Mouse (Mus musculus): ENCODE measurements around the gene Rpl32. TPM values are rescaled to one million over a fixed set of nuclear protein-coding genes. Genes with fewer than 3 reads are reported as not detected.

Rpl32 gene
- polyA plus RNA-seq, 1 experiment from 2014 or later, result 2,129 TPM

- Histone ChIP-seq H3K4me1 (ENCODE audit: control insufficient read depth, insufficient read depth, low read length) (no peaks in the 10 kb centered on the region; the same call in none of the 2 replicates), H3K4me3 (ENCODE audit: low read depth, low read length) (no peak overlapping the region), H3K9ac (ENCODE audit: low read length) (no peak overlapping the region), H3K27me3 (ENCODE audit: control insufficient read depth, insufficient read depth, low read length) (no peaks in the 10 kb centered on the region), H3K36me3 (ENCODE audit: control insufficient read depth, insufficient read depth, low read length) (no peaks in the 10 kb centered on the region), H3K4me2 (ENCODE audit: low read depth, severe bottlenecking) (no peak overlapping the region), H3K9me3 (ENCODE audit: control insufficient read depth, low read length) (no peaks in the 10 kb centered on the region), H3K27ac (replicated peaks; ENCODE audit: low read depth, low read length) (no peak overlapping the region)
- no peak for DNase-seq (ENCODE audit: low spot score)
- no peak for ATAC-seq (ENCODE audit: insufficient number of reproducible peaks, low FRiP score, low TSS enrichment, low read depth)
- 85% methylated on average over 19 of the region's 20 CpGs for WGBS
Observed at GRCm38 (mm10) chr6:115770059-115770670, 38.4 kb downstream of the Rpl32 start.

DNA sequence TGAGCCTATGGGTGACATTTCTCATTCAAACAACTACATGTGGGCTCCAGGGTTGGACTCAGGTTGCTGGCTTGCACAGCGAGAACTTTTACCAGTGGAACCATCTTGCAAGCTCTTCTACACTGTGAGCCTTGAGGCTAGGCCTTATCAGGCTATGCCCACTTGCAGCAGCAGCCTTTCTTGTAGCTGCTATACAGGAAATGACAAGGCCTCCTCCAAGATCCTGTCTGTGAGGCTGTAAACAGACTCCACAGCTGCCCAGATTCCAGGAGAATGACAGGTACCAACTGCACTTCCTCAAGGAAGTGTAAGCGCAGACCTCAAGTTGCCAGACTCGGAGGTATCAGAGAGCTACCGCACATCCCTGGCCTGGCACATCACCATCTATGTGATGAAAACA lies 40.3 kb downstream of the Rpl32 start:
- no peak overlapping the region for H3K4me2 ChIP-seq (ENCODE audit: low read depth, severe bottlenecking)
- no peak overlapping the region for H3K27ac ChIP-seq (replicated peaks; ENCODE audit: low read depth, low read length)
- H3K4me3 ChIP-seq (ENCODE audit: low read depth, low read length), result no peak overlapping the region
- H3K36me3 ChIP-seq (ENCODE audit: control insufficient read depth, insufficient read depth, low read length), result no peaks in the 10 kb centered on the region
- DNase-seq (ENCODE audit: low spot score), result no peak
- ATAC-seq (ENCODE audit: insufficient number of reproducible peaks, low FRiP score, low TSS enrichment, low read depth), result no peak
- H3K27me3 ChIP-seq (ENCODE audit: control insufficient read depth, insufficient read depth, low read length), result no peaks in the 10 kb centered on the region
- no peaks in the 10 kb centered on the region; the same call in 1 of the 2 replicates for H3K4me1 ChIP-seq (ENCODE audit: control insufficient read depth, insufficient read depth, low read length)
- WGBS, result 83% methylated on average over 4 of the region's 4 CpGs
- no peak overlapping the region for H3K9ac ChIP-seq (ENCODE audit: low read length)
- no peaks in the 10 kb centered on the region for H3K9me3 ChIP-seq (ENCODE audit: control insufficient read depth, low read length)

DNA sequence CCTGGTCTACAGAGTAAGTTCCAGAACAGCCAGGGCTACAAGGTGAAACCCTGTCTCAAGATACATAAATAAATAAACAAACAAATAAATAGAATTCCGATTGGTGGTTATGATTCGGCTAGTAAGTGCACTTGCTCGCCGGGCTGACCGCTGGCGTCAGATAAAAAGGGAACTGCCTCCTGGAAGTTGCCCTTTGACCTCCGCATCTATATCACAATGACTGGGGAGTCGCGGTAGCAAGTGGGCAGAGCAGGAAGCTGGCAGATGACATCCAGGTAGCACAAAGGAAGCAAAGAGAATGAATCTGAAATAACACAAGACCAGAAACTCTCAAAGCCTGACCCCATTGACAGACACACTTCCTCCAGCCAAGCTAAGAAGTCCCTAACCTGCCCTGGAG lies 41.2 kb downstream of the Rpl32 start:
- no peak for DNase-seq (ENCODE audit: low spot score)
- Histone ChIP-seq H3K36me3 (ENCODE audit: control insufficient read depth, insufficient read depth, low read length) (no peaks in the 10 kb centered on the region), H3K27me3 (ENCODE audit: control insufficient read depth, insufficient read depth, low read length) (no peaks in the 10 kb centered on the region), H3K27ac (replicated peaks; ENCODE audit: low read depth, low read length) (no peak overlapping the region; the same call in 1 of the 2 replicates), H3K9me3 (ENCODE audit: control insufficient read depth, low read length) (no peaks in the 10 kb centered on the region), H3K4me2 (ENCODE audit: low read depth, severe bottlenecking) (no peak overlapping the region), H3K4me3 (ENCODE audit: low read depth, low read length) (no peak overlapping the region), H3K9ac (ENCODE audit: low read length) (no peak overlapping the region), H3K4me1 (ENCODE audit: control insufficient read depth, insufficient read depth, low read length) (peaks cover 4% of the 10 kb centered on the region; the same call in 1 of the 2 replicates)
- WGBS, result 52% methylated on average over 9 of the region's 9 CpGs
- no peak for ATAC-seq (ENCODE audit: insufficient number of reproducible peaks, low FRiP score, low TSS enrichment, low read depth)

GRCm38 (mm10) chr6:115764179-115764578 lies 44.4 kb downstream of the Rpl32 start:
- H3K36me3 ChIP-seq (ENCODE audit: control insufficient read depth, insufficient read depth, low read length), result no peaks in the 10 kb centered on the region
- H3K9ac ChIP-seq (ENCODE audit: low read length), result no peak overlapping the region
- peak overlapping the region; percentile 89 for H3K27ac ChIP-seq (replicated peaks; ENCODE audit: low read depth, low read length)
- H3K9me3 ChIP-seq (ENCODE audit: control insufficient read depth, low read length), result no peaks in the 10 kb centered on the region
- no peaks in the 10 kb centered on the region for H3K27me3 ChIP-seq (ENCODE audit: control insufficient read depth, insufficient read depth, low read length)
- ATAC-seq (ENCODE audit: insufficient number of reproducible peaks, low FRiP score, low TSS enrichment, low read depth), result peak; percentile 87
- 7% methylated on average over 7 of the region's 7 CpGs for WGBS
- no peak overlapping the region for H3K4me3 ChIP-seq (ENCODE audit: low read depth, low read length)
- DNase-seq (ENCODE audit: low spot score), result peak; percentile 85
- peaks cover 7% of the 10 kb centered on the region; the same call in 1 of the 2 replicates for H3K4me1 ChIP-seq (ENCODE audit: control insufficient read depth, insufficient read depth, low read length)
- H3K4me2 ChIP-seq (ENCODE audit: low read depth, severe bottlenecking), result no peak overlapping the region

DNA sequence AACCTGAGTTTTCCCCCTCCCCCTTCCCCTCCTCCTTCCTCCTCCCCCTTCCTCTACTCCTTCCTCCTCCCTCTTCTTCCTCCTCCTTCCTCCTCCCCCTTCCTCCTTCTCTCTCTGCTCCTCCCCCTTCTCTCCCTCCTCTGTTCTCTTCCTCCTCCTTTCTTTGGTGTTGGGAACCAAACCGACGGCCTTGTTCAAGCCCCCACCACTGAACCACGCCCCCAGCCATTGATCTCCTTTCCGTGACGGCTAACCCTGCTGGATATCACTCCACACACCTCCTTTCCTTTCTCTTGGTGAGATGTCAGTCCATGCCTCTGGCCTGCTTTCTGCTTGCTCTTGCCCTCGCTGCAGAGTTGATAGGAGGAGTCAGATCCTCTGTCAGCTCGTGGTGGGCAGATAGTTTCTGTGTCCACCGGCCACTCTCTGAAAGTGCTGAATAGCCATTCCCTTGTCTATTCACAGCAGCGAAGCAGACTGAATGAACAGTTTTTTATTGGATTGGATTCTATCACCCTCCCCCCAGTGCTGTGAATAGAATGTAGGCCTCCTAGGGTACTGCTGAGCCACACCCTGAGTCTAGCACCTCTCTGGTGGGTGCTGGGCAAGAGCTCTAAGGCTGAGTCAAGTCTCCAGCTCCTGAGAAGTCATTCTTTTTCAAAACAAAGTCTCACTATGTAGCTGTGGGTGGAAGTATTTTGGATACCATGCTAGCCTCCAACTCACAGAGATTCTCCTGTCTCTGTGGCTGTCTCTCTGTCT lies 46.4 kb downstream of the Rpl32 start, which contains the start of gene Tmem40:
TSS of gene Tmem40 (minus strand) at position 416 of the 762 bp plus-strand sequence.
- H3K27me3 ChIP-seq (ENCODE audit: control insufficient read depth, insufficient read depth, low read length), result no peaks in the 10 kb centered on the region
- no peak within 1 kb of the TSS for H3K4me3 ChIP-seq (ENCODE audit: low read depth, low read length)
- H3K9me3 ChIP-seq (ENCODE audit: control insufficient read depth, low read length), result no peaks in the 10 kb centered on the region
- H3K27ac ChIP-seq (replicated peaks; ENCODE audit: low read depth, low read length), result peak within 1 kb of the TSS; percentile 68; the same call in 1 of the 2 replicates
- peaks cover 7% of the 10 kb centered on the region; the same call in 1 of the 2 replicates for H3K4me1 ChIP-seq (ENCODE audit: control insufficient read depth, insufficient read depth, low read length)
- DNase-seq (ENCODE audit: low spot score), result peak; percentile 53
- H3K9ac ChIP-seq (ENCODE audit: low read length), result no peak within 1 kb of the TSS
- no peak for ATAC-seq (ENCODE audit: insufficient number of reproducible peaks, low FRiP score, low TSS enrichment, low read depth)
- peak within 1 kb of the TSS; percentile 20; the same call in 1 of the 2 replicates for H3K4me2 ChIP-seq (ENCODE audit: low read depth, severe bottlenecking)
- 3% methylated on average over 9 of the region's 9 CpGs for WGBS
- no peaks in the 10 kb centered on the region for H3K36me3 ChIP-seq (ENCODE audit: control insufficient read depth, insufficient read depth, low read length)

DNA sequence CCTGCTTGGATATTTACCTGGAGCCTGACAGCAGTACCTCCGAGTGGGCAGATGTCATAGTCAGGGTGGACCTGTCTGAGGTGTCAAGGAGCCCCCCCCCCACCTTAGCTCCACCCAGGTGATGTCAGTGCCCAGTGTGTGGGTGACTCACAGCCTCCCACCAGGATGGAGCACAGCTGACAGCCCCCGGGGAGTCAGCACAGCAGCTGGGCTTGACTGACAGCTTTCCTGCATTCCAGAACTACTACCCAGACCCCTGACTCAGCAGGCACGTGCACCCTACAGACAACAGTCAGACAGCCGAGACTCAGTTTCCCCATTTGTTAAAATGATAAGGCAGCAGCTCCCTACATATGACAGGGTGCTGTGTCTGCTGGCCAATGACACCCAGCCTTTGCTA lies 47.6 kb downstream of the Rpl32 start:
- H3K27ac ChIP-seq (replicated peaks; ENCODE audit: low read depth, low read length), result no peak overlapping the region

DNA sequence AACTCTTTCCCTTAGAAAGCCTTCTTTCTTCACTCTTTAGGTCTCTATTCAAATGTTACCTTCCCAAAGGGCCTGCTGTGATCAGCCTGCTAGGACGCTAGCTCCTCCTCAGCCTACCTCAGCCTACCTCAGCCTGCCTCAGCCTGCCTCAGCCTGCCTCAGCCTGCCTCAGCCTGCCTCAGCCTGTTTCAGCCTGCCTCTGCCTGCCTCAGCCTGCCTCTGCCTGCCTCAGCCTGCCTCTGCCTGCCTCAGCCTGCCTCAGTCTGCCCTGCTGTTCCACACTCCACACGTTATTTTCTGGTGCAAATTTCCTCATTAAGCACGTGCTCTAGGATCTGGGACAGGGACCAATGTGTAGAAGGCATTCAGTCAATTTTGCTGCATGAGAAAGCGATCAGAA lies 48.4 kb downstream of the Rpl32 start:
- no peak overlapping the region for H3K27ac ChIP-seq (replicated peaks; ENCODE audit: low read depth, low read length)
- 91% methylated on average over 4 of the region's 4 CpGs for WGBS
- H3K4me1 ChIP-seq (ENCODE audit: control insufficient read depth, insufficient read depth, low read length), result peaks cover 7% of the 10 kb centered on the region; the same call in 1 of the 2 replicates

More for the DNA sequence above, 47.6 kb downstream of the Rpl32 start:
- Histone ChIP-seq H3K9me3 (ENCODE audit: control insufficient read depth, low read length) (no peaks in the 10 kb centered on the region), H3K36me3 (ENCODE audit: control insufficient read depth, insufficient read depth, low read length) (no peaks in the 10 kb centered on the region), H3K4me1 (ENCODE audit: control insufficient read depth, insufficient read depth, low read length) (peaks cover 7% of the 10 kb centered on the region; the same call in 1 of the 2 replicates), H3K9ac (ENCODE audit: low read length) (no peak overlapping the region), H3K4me2 (ENCODE audit: low read depth, severe bottlenecking) (no peak overlapping the region), H3K27me3 (ENCODE audit: control insufficient read depth, insufficient read depth, low read length) (no peaks in the 10 kb centered on the region), H3K4me3 (ENCODE audit: low read depth, low read length) (no peak overlapping the region)
- no peak for DNase-seq (ENCODE audit: low spot score)
- ATAC-seq (ENCODE audit: insufficient number of reproducible peaks, low FRiP score, low TSS enrichment, low read depth), result no peak
- 64% methylated on average over 4 of the region's 4 CpGs for WGBS

GRCm38 (mm10) chr6:115759461-115759860 lies 49.1 kb downstream of the Rpl32 start:
- Histone ChIP-seq H3K4me1 (ENCODE audit: control insufficient read depth, insufficient read depth, low read length) (peaks cover 7% of the 10 kb centered on the region; the same call in 1 of the 2 replicates), H3K36me3 (ENCODE audit: control insufficient read depth, insufficient read depth, low read length) (no peaks in the 10 kb centered on the region), H3K9ac (ENCODE audit: low read length) (no peak overlapping the region), H3K27me3 (ENCODE audit: control insufficient read depth, insufficient read depth, low read length) (no peaks in the 10 kb centered on the region), H3K4me2 (ENCODE audit: low read depth, severe bottlenecking) (no peak overlapping the region), H3K9me3 (ENCODE audit: control insufficient read depth, low read length) (no peaks in the 10 kb centered on the region), H3K27ac (replicated peaks; ENCODE audit: low read depth, low read length) (no peak overlapping the region), H3K4me3 (ENCODE audit: low read depth, low read length) (no peak overlapping the region)
- no peak for ATAC-seq (ENCODE audit: insufficient number of reproducible peaks, low FRiP score, low TSS enrichment, low read depth)
- 70% methylated on average over 5 of the region's 5 CpGs for WGBS
- no peak for DNase-seq (ENCODE audit: low spot score)

More for the DNA sequence above, 48.4 kb downstream of the Rpl32 start:
- no peaks in the 10 kb centered on the region for H3K9me3 ChIP-seq (ENCODE audit: control insufficient read depth, low read length)
- no peak overlapping the region for H3K4me2 ChIP-seq (ENCODE audit: low read depth, severe bottlenecking)
- DNase-seq (ENCODE audit: low spot score), result no peak
- H3K36me3 ChIP-seq (ENCODE audit: control insufficient read depth, insufficient read depth, low read length), result no peaks in the 10 kb centered on the region
- ATAC-seq (ENCODE audit: insufficient number of reproducible peaks, low FRiP score, low TSS enrichment, low read depth), result no peak
- no peak overlapping the region for H3K4me3 ChIP-seq (ENCODE audit: low read depth, low read length)
- H3K27me3 ChIP-seq (ENCODE audit: control insufficient read depth, insufficient read depth, low read length), result no peaks in the 10 kb centered on the region
- no peak overlapping the region for H3K9ac ChIP-seq (ENCODE audit: low read length)
